Mouse (Mus musculus) ovary, adult 18-20 months (tissue): Measurements from ENCODE around the gene Ankrd65.

Source experiments
- DNase-seq: peaks from one replicate; pipeline ENCODE4 v3.0.0; 2022; ENCODE audit warnings: low spot score, mixed read lengths

Ankrd65 gene

GRCm38 (mm10) chr4:155847591-155848352 is 57.5 kb downstream of the Ankrd65 start:
- DNase-seq, result no peak

- no peak for DNase-seq
These were observed 58.3 kb downstream of the Ankrd65 start for GRCm38 (mm10) chr4:155848434-155849095.
